Mouse (Mus musculus) T-helper 1 cell (primary cell): ENCODE data around the gene Fam89b.

Experiments
- in situ Hi-C: fragments of 300-600 bp; cut with MboI, MseI; formaldehyde crosslinking; loops from one replicate; pipeline ENCODE4 v1.15.1; 2025; ENCODE audit warnings: high pct_unique_total_duplicates

The Fam89b gene

DNA sequence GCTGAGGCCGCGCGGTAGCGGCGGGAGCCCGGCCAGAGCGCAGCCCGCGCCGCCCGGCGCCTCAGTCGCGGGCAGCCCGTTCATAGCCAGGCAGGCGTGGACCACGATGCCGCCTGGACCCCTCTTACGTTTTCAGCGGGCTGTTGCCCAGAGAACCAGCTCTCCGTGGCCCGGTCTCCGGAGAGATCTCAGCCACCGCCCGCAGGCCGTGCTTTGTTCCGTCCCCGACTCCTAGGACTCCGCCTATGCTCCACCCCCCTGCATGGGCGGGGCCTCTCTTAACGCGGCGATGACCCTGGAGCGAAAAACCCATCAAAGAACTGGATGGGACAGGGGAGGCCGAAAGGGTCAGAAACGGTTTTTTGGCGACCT lies at the start of gene Fam89b:
Gene Fam89b, minus strand, starts transcription at position 210 of the 372 bp plus-strand sequence.
- in situ Hi-C loops = no loop called here

DNA sequence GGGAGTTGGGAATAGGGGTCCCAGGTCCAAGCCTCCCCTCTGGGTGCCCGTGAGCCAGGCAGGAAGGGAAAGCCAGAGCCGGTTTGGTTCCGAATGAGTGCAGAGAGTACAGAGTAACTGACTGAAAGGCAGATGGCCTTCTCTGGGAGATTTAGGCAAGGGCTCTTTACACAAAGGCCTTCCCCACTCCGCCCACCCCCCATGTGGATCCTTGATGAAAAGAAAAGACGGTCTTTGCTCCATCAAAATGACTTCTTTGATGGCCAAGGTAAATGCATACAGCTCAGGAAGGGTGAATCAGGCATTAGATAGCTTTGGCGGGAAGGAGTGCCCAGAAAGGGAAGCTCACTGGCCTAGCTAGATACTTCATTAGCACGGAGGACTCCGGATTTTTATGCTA lies 48.9 kb upstream of the Fam89b start:
- in situ Hi-C loops = loop anchor here (10.0 kb wide), 1 partner anchor 336 kb away; the partner anchor contains the start of gene Sac3d1

- in situ Hi-C loops = loop anchor here (10.0 kb wide), 1 partner anchor 337 kb away; the partner anchor contains the start of gene Sac3d1
These were observed 48.1 kb upstream of the Fam89b start for GRCm38 (mm10) chr19:5777387-5778032.

- in situ Hi-C loops = loop anchor here (10.0 kb wide), 1 partner anchor 344 kb away; the partner anchor contains the start of gene Sac3d1
These were observed 41.7 kb upstream of the Fam89b start, which contains the start of gene Scyl1 for GRCm38 (mm10) chr19:5770925-5771860. TSS of gene Scyl1 (minus strand) at chr19:5771419.

DNA sequence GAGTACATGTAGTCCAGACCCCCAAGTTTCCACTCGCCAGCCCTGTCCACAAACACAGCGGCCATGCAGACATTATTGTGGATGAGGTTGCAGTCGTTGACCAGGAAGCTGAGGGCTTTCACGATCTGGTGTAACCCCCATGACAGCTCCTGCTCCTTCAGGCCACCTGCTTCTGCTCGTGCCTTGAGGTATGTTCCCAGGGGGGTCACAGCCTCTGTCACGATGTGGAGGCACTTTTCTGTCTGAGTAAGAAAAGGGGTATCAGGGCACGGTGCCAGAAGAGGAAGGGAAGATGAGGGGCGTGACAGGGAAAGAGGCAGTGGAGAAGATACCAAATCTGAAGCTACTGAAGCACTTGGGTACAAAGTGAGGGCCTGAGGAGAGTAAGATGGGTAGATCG lies 40.9 kb upstream of the Fam89b start:
- in situ Hi-C loops = loop anchor here (10.0 kb wide), 1 partner anchor 344 kb away; the partner anchor contains the start of gene Sac3d1

- in situ Hi-C loops = no loop called here
These were observed 37.8 kb upstream of the Fam89b start for GRCm38 (mm10) chr19:5767271-5767670.

- in situ Hi-C loops = no loop called here
These were observed 33.7 kb upstream of the Fam89b start for GRCm38 (mm10) chr19:5763163-5763562.

- in situ Hi-C loops = loop anchor here (10.0 kb wide), 1 partner anchor 276 kb away; no protein-coding TSS in a partner anchor
These were observed 29.5 kb upstream of the Fam89b start for GRCm38 (mm10) chr19:5758878-5759403.

- in situ Hi-C loops = loop anchor here (10.0 kb wide), 1 partner anchor 278 kb away; no protein-coding TSS in a partner anchor
These were observed 27.7 kb upstream of the Fam89b start for GRCm38 (mm10) chr19:5756991-5757636.

GRCm38 (mm10) chr19:5756321-5756985 lies 27.0 kb upstream of the Fam89b start:
- in situ Hi-C loops = loop anchor here (10.0 kb wide), 1 partner anchor 278 kb away; no protein-coding TSS in a partner anchor

GRCm38 (mm10) chr19:5751742-5752141 lies 22.3 kb upstream of the Fam89b start:
- in situ Hi-C loops = loop anchor here (10.0 kb wide), 1 partner anchor 283 kb away; no protein-coding TSS in a partner anchor

DNA sequence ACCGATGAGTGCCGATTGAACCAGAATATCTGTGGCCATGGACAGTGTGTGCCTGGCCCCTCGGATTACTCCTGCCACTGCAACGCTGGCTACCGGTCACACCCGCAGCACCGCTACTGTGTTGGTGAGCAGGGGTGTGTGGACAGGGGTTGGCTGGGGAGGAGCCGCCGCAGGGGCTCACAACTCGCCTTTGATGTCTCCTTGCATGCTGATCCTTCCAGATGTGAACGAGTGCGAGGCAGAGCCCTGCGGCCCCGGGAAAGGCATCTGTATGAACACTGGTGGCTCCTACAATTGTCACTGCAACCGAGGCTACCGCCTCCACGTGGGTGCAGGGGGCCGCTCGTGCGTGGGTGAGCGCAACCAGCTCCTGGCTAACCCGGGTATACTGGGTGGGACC lies 21.5 kb upstream of the Fam89b start:
- in situ Hi-C loops = loop anchor here (10.0 kb wide), 1 partner anchor 284 kb away; no protein-coding TSS in a partner anchor

GRCm38 (mm10) chr19:5749476-5749875 lies 20.0 kb upstream of the Fam89b start:
- in situ Hi-C loops = no loop called here

DNA sequence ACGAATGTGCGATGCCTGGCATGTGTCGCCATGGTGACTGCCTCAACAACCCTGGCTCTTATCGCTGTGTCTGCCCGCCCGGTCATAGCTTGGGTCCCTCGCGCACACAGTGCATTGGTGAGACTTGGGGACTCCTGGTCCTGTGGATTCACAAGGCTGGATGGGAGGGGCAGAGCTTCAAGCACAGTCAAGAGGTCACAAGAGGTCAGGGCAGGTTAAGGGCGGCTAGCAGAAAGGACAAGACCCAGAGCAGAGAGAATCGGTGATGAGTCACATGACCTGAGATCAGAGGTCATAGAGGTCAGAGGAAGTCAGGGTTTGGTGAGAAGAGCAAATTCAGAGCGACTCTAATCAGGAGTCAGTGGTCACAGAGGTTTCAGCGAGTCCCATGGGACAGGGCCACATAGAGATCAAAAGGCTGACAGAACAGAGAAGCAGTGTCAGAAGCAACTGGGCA lies 17.5 kb upstream of the Fam89b start:
- in situ Hi-C loops = no loop called here

DNA sequence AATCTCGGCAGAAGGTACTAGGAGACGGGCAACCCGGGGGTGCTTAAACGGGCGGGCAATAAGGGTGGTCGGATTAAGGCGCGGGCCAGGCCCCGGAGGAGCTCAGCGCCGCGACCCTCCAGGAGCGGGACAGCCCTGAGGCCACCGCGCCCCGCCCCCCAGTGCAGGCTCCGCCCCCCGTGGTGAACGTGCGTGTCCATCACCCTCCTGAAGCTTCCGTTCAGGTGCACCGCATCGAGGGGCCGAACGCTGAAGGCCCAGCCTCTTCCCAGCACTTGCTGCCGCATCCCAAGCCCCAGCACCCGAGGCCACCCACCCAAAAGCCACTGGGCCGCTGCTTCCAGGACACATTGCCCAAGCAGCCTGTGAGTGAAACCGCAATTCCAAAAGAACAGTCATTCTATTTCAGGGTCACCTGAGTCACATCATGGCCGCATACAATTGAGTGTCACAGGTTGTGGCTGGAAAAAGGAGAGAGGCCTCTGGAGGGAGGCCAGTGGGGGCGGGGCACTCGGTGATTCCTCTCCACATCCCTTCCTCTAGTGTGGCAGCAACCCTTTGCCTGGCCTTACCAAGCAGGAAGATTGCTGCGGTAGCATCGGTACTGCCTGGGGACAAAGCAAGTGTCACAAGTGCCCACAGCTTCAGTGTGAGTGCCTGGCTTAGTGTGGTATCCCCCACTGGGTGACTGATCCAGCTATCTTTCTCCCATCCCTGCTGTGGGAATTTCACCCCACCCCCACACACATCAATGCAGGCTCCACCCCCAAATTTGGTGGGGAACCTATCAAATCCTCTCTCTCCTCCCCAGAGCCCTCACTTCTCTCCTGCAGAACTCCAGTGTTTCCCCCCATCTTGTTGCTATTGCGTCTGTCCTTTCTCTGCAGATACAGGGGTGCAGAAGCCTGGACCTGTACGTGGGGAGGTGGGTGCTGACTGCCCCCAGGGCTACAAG lies 16.6 kb upstream of the Fam89b start:
- in situ Hi-C loops = no loop called here

DNA sequence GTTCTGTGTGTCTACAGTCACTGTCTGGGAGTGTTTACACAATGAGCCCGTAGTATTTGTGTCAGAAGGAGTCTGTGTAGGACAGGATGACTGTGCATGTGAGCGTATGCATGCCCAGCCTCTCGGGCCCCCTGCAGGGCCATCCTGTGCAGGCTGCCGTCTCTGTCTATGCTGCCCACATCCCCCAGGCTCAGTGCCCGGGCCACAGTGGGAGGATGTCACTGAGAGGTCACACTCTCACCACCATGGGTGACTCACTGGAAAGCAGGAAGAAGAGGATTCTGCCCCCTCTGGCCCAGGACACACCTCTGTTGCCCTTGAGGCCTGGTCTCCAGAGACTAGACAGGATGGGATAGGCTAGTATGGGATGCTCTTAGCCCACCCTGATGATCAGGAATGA lies 14.1 kb upstream of the Fam89b start:
- in situ Hi-C loops = no loop called here

GRCm38 (mm10) chr19:5742241-5742641 lies 12.8 kb upstream of the Fam89b start:
- in situ Hi-C loops = no loop called here

DNA sequence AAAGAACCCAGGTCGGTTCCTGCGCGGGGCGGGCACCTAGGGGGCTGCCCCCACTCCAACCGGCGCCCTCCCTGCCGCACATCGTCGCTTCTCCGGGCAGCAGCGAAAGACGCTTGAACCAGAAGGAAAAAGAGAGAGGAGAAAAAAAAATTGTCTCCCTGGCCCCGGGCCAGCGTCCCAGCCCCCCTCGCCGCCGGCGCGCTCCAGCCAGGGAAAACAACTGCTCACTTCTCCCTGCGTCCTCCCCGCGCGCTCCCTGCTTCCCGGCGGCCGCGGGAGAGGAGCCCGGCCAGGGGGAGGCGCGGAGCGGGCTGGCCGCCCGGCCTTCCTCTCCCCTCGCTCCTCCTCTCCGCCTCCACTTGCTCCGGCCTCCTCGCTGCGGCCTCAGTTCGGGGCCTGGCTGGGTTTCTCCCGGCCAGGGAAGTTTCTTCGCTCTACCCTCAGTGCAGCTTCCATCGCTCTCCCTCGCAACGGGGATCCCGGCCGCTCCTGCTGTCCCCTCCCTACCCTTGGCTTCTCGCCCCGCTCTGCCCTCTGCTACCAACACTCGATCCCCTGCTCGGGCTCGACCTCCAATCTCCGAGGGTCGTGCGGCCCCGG lies 12.3 kb upstream of the Fam89b start:
- in situ Hi-C loops = no loop called here
